Mouse (Mus musculus): ENCODE data around the gene Wdr61. TPM values are rescaled to one million over a fixed set of nuclear protein-coding genes. Genes with fewer than 3 reads are reported as not detected.

Gene Wdr61
- polyA plus RNA-seq (2017; shearing (Covaris generic)) = 105 TPM

GRCm38 (mm10) chr9:54733921-54734638 lies at the start of gene Wdr61:
TSS of gene Wdr61 (minus strand) at chr9:54734519.

GRCm38 (mm10) chr9:54764561-54765217 lies 30.4 kb upstream of the Wdr61 start, which contains the start of gene Crabp1:
TSS of gene Crabp1 (plus strand) at chr9:54764748.

GRCm38 (mm10) chr9:54698318-54699086 lies 35.8 kb downstream of the Wdr61 start, which contains the start of gene Dnaja4:
TSS of gene Dnaja4 (plus strand) at chr9:54698873.

Other genes with a start within 250 kb of the Wdr61 start
- 0.10 TPM for gene Dmxl2, start 232.9 kb downstream of the Wdr61 start, polyA plus RNA-seq (2017; shearing (Covaris generic))
- gene Sh2d7, start 195.5 kb downstream of the Wdr61 start, polyA plus RNA-seq (2017; shearing (Covaris generic)) = not detected
- gene Cib2, start 174.3 kb downstream of the Wdr61 start, polyA plus RNA-seq (2017; shearing (Covaris generic)) = 0.32 TPM
- gene Idh3a, start 148.2 kb downstream of the Wdr61 start, polyA plus RNA-seq (2017; shearing (Covaris generic)) = 106 TPM
- 41.4 TPM for gene Acsbg1, start 72.6 kb downstream of the Wdr61 start, polyA plus RNA-seq (2017; shearing (Covaris generic))
- gene Dnaja4, start 35.6 kb downstream of the Wdr61 start, polyA plus RNA-seq (2017; shearing (Covaris generic)) = 3.7 TPM
- gene Crabp1, start 30.2 kb upstream of the Wdr61 start, polyA plus RNA-seq (2017; shearing (Covaris generic)) = not detected
- gene Ireb2, start 129.3 kb upstream of the Wdr61 start, polyA plus RNA-seq (2017; shearing (Covaris generic)) = 28.9 TPM
- gene Hykk, start 182.8 kb upstream of the Wdr61 start, polyA plus RNA-seq (2017; shearing (Covaris generic)) = 0.67 TPM
- gene Psma4, start 216.3 kb upstream of the Wdr61 start, polyA plus RNA-seq (2017; shearing (Covaris generic)) = 271 TPM
- not detected for gene AY074887, start 216.5 kb upstream of the Wdr61 start, polyA plus RNA-seq (2017; shearing (Covaris generic))
- not detected for gene Chrna5, start 246.4 kb upstream of the Wdr61 start, polyA plus RNA-seq (2017; shearing (Covaris generic))